Mouse (Mus musculus): ENCODE measurements around the gene Ank2.
"Not testable (repeated sequence)": the region's sequence is repeated elsewhere in the genome, so short reads cannot be mapped to it uniquely, and the experiment has no call there.

Ank2 gene

DNA sequence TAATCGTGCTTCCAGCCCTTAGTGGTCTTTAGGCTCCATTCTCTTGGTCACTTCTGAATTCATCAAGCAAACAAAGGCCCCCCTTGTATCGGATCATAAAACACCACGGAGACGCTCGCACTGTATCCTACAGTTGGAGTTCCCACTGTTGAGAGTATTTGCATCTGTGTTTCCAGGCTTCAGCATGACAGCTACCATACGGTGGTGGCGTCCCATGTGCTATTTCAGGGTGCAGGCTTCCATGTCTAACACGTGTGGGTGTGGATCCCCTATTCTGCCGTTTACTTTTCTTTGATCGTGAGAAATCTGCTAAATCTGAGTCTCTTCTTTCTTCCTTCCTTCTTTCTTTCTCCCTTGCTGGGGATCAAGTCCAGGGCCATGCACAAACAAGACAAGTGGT, 14.0 kb downstream of the Ank2 start:
- no peak for DNase-seq (ENCODE audit: low spot score in 2 of 2)

DNA sequence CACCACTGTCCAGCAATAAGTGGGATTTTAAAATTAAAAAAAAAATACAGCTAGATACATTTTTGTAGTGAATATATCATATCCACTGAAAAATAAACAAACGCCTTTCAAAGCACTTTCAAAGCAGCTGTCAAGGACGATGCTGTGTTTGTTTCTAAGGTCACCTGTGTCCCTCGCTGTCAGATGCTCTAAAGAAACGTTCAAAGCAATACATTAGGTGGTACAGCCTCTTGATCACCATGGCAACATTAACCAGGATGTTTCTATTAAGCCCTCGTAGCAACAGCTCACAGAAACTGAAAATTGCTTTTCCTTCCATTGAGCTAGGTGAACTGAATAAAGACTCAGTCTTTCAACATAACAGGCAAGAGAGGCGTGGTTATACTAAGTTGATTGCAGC, 17.5 kb downstream of the Ank2 start:
- DNase-seq (ENCODE audit: low spot score in 2 of 2), result no peak

DNA sequence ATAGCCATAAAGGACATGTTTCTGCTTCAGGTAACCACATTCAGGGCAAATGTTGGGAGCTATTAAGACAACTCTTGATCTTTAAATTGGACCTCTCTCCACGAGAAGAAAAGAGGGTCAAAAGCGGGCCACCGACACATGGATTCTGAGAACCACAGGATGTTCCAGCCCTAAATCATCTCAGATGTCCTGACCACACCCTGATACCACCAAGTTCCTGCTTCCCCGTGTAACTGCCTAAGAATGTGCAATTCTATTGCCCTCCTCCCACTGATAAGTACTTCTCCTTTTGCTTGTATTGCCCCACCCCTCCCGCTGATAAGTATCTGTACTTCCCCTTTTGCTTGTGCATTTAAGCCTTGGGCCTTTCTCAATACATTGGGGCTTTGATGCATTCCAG, 18.8 kb downstream of the Ank2 start:
- not testable (repeated sequence) for DNase-seq (ENCODE audit: low spot score in 2 of 2)

DNA sequence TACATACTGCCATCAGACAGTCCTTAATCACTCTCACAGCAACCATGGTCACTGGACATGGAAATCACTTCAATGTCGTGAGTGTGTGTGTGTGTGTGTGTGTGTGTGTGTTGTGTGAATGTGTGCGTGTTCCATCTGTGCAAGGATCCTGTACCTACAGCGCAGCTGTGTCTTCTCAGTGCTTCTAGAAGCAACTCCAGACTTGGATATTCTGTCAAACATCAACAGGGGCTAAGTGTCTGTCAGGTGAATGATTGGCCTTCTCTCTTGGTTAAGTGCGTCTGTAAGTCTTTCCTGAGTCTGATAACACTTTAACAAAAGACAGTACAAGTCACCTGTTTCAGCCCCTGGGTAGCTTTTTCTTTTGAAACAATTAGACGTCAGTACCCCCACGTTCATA, 25.0 kb downstream of the Ank2 start:
- DNase-seq (ENCODE audit: low spot score in 2 of 2), result no peak

DNA sequence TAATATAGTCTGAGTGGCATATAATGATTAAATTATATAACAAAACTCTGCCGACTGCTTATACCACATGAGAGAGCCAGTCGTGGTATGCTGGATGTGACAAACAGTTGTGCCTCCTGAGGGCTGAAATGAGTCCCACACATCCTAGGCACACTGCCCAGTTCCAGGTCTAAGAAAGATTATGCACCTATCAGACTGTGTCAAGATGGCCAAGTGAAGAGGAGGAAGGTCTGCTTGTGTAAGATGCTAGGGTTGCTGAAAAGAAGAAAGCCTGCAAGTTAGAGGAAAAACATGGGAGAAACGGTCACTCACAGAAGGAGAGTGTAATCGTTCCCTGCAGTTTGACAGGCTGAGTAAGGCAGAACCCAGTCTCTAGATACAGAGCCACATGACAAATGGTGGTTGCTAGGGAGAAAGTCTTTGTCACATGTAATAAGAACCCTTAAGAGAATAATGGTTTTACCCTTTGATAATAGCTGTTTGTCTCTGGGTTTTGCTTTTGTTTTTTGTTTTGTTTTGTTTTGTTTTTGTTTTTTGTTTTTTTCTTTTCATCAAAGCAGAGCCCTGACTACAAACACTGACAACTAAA, 29.9 kb downstream of the Ank2 start:
- no peak for DNase-seq (ENCODE audit: low spot score in 2 of 2)

DNA sequence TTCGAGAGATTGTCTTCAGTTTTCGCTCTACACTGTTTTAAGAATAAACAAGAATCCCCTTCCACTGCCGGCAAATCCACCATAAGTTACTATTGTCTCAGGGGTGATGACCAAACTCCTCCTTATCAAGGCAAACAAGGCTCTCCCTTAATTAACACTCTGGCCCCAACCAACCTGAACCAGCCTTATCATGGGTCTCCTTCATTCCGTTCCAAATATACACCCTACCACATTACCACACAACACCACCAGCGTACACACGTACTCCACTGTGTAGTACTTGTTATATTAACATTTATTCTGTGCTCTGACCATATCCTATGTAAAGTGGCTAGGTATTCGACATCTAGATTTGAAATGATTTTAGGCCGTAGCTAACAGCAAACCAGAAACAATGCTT, 30.6 kb downstream of the Ank2 start:
- no peak for DNase-seq (ENCODE audit: low spot score in 2 of 2)

DNA sequence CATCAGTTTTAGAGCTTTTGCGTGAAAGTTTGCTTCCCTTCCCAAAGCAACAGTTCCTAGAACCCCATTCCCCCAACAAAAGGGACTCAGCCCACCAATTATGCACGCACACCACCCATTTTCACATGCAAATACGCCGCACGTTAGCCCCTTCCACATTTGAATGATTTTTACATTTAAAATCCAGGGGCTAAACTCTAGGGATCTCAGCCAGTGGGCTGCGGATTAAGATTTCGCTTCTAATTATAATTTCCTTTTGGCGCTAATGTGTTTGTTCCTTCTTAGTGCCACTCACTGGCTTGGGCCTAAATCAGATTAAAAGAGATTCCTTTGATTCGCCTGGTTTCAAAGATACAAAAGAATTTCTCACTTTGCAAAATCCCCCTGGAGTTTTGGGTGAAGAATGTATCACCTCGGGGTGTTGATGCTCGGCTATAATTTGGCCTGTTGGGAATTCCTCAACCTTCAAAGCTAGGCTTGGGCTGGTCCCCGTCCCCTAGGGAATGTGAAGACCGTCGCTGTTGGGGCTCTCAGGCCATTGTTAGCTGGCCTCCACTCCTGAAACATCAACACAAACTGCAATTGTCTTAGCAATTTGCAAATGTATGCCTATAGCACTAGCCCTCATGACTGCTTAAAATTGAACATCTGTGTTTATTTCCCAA, 35.2 kb downstream of the Ank2 start:
- no peak for DNase-seq (ENCODE audit: low spot score in 2 of 2)

DNA sequence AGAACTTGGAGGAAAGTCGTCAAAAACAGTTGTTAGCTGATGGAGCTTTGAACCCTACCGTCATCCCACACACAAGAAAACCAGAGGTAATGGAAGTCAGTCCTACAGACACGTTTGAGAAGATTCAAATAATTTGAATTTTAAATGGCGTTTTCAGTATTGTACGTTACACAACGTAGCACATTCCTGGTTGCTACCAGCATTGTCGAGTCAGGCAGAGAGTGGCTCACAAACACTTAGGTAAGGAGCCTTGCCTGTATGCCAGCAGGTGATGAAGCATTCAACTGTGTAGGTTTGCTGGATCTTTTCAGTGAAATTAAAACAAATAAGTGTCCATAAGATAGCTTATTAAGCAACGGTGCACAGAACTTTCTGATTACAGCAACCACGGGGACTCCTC, 36.0 kb downstream of the Ank2 start:
- no peak for DNase-seq (ENCODE audit: low spot score in 2 of 2)

DNA sequence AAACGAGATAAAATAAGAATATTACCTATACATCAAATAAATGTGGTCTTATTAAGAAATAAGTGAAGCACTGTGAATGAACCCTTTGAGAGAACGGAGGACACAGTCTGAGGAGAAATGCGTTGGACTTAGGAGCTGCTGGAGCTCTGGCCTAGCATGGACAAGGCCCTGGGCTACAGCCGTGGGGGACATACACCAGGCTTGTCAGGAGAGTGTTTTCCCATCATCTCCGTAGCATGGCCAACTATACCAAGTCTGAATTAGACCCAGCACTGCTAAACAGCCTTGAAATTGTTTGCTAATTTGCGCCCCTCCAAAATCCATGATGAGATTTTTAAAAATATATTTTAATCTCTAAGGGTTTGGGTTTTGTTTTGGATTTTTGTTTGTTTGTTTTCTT, 36.7 kb downstream of the Ank2 start:
- DNase-seq (ENCODE audit: low spot score in 2 of 2), result no peak

DNA sequence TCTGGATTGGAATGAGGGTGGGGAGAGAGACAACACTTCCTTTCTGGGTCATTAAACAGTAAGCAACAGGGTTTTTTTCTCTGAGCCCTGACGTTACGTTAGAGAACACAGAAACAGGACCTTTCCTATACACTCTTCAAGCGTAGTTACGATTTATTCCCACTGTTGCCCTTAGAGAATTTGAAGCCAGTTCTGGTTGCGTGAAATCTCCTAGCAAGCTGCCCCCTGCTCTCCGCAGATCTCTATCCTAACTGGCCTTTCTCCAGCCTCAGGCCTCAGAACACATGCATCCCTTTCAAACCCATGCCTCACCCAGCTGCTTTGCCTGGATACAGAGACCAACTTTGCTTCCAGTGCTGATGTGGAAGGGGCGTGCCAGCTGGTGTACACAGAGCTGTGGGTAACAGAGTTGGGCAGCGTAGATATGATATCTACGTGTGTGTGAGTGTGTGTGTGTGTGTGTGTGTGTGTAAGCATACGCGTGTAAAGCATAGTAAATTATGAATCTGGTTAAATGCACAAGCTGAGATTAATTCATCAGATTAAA, 38.2 kb downstream of the Ank2 start:
- DNase-seq (ENCODE audit: low spot score in 2 of 2), result no peak

DNA sequence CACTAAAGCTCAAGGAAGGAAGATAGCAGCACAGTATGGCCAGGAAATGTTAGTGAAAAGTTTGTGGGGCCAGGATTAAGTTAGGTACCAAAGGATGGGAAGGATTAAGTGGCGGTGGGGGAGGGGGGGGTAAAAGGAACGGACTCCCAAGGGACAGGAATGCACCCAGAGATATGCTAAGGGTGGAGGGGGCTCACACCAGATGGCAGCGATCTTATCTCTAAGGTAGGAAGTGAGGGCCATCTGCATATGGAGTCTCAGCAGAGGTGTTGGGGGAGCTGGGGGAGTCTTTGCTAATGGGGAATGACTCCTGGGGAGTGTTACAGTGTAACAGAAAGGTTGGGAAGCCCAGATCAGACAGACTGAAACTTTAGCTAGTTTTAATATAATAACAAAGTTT, 39.3 kb downstream of the Ank2 start:
- no peak for DNase-seq (ENCODE audit: low spot score in 2 of 2)

DNA sequence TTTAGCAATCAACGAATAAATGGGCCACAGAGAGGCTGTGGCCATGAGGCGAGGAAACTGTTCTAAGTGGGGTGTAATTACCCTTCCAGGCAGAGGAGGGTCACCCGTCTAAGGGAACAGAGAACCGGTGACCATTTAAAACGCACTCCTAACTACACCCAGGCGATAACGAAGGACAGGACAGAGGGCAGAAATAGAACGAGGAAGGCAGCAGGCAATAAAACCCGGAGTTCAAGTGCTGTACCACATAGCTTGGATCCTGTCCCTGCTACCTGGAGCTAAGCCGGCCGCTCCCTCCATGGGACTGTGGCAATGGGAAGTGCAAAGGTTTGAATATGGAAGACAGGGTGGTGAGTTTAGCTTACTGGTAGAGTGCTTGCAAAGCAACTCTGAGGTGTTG, 40.2 kb downstream of the Ank2 start:
- DNase-seq (ENCODE audit: low spot score in 2 of 2), result no peak

DNA sequence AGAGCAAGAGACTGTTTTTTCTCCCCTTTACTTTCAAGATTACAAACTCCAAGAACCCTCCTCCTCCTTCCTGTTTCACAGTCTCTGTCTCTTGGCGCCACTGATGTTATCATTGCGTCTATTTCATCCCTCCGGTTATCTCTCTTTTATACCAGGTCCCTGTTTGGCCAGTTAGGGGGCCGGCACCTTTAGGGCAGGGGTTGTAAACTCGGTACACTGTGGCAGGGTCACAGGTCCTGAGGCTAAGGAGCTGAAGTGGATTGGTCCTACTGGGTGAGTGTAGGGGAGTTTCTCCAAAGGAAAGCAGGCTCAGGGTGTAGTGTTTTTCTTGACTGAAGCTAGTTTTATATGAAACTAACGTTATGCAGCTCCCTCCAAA, 40.7 kb downstream of the Ank2 start:
- no peak for DNase-seq (ENCODE audit: low spot score in 2 of 2)

DNA sequence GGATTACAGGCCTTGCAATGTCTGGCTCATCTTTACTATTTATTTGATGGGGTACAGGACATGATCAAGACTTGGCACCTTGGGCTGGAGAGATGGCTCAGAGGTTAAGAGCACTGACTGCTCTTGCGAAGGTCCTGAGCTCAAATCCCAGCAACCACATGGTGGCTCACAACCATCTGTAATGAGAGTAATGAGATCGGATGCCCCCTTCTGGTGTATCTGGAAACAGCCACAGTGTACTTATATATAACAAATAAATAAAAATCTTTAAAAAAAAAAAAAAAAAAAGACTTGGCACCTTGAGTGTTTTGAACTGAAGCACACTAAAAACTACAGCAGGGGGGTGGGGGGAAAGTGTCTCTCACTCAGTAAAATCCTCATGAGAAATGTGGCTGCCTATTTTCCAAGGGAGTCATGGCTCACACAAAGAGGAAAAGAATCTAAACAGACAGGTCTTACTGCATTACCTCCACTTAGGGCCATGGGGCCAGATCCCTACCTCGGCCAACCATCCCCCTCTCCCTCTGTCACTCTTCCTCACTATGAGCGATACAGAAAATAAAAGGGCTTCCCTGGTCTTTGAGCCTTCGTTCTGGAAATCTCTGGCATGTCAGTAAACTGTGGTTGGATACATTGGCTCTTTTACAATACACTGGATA, 41.3 kb downstream of the Ank2 start:
- no peak for DNase-seq (ENCODE audit: low spot score in 2 of 2)

DNA sequence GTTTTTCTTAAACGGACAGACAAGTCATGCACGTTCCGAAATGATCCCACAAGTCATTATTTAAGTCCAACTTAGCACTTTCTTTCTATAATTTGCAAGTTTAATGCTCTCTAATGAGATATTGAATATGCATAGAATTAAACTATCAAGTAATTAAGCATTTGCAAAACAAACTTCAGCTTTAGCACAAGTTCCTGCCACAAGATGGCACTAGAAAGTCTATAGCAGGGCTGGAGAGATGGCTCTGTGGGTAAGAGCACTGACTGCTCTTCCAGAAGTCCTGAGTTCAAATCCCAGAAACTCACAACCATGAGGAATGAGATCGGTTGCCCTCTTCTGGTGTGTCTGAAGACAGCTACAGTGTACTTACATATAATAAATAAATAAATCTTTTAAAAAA, 45.4 kb downstream of the Ank2 start:
- DNase-seq (ENCODE audit: low spot score in 2 of 2), result no peak

DNA sequence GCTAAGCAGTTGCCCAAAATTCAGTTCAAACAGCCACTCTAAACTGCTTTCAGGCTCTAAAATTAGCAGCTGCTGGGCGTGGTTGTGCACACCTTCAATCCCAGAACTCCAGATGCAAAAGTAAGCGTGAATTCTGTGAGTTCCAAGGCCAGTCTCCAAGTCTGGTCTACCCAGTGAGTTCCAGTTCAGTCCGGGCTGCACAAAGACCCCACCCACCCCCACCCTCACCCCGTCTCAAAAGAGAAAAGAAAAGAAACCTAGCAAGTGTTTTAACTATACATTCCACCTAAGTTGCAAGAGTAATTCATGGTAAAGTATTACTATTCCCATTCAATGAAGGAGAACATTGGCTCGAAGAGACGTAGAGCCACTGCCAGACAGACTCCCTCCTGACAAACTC, 45.9 kb downstream of the Ank2 start:
- no peak for DNase-seq (ENCODE audit: low spot score in 2 of 2)

DNA sequence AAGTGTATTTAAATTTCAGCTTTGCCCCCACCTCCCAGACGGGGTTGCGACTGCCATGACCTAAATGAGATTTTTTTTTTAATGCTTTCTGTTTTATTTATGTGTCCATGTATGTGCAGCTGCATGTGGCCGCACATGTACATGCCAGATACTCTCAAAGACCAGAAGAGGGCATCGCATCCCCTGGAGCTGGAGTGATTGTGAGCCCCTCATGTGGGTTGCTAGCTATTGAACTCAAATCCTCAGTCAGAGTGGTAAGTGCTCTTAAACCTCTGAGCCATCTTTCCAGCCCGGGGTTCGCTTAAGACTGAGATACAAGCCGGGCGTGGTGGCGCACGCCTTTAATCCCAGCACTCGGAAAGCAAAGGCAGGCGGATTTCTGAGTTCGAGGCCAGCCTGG, 46.9 kb downstream of the Ank2 start:
- no peak for DNase-seq (ENCODE audit: low spot score in 2 of 2)

DNA sequence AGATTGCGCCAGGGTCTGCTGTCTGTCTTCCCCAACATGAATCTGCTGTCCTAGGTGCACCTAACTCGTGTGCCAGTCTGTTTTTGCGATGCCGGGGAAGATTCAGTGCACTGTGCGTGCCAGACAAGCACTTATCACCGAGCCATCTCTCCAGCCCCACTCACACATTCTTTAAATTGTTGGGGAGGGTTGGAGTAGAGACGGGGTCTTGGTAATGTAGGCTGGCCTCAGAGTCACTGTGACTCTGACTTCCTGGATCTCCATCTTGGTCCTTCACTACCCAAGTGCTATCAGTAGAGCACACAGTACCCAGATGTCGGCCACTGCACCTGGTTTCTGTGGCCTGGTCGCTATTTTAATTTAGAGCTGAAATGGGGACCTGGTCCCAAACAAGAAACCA, 47.4 kb downstream of the Ank2 start:
- DNase-seq (ENCODE audit: low spot score in 2 of 2), result no peak

DNA sequence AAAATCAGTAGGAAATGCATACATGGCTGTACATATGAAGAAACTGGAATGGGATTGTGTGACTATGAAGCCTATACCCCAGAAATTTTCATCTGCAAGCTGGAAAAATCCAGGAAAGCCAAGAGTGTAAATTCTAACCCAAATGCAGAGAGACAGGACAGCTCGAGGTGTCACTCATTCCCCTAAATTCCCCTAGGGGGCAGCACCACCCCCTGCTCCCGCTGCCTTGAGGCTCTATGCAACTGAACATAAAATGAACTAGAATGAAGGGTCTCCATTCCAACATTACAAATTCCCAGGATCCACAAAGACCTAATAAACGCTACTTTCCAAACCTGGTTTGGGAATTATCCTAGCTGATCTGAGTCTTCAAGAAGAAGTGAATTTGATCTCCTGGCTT, 48.1 kb downstream of the Ank2 start:
- DNase-seq (ENCODE audit: low spot score in 2 of 2), result no peak

DNA sequence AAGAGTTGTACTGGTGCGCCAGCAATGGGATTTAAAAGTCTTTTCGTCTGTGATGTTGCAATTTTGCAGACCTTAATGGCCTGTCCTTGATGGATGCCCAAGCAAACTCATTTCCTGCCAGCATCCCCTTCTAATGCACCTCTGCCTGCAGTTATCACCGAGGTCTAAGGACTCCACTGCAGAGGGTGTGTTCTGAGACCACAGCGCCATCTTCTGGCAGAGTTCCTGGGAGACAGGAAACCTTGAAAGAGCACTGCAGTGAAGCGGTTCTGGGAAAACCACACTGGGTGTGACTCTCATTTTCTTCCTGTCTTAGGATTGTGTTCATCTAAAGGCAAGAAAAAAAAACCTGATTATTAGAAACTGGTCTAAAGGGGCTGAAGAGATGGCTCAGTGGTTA, 53.0 kb downstream of the Ank2 start:
- no peak for DNase-seq (ENCODE audit: low spot score in 2 of 2)

DNA sequence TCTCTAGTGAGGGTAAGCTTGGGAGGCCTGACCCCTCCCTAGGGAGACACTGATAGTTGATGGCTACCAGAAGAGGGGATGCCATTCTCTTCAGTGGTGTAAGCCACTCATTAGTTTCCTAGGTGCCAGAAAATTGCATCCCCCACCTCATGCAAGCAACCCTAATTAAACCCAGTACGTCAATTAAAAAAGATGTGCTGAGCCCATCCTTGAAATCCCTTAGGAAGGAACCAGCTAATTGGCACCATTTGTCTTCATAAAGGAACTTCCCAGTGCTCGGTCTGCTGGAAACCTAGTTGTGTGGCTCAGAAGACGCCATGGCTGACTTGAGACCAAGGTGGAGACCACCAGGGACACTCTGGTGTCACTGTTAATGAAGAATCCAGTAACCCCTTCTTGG, 65.9 kb downstream of the Ank2 start:
- DNase-seq (ENCODE audit: low spot score in 2 of 2), result no peak

DNA sequence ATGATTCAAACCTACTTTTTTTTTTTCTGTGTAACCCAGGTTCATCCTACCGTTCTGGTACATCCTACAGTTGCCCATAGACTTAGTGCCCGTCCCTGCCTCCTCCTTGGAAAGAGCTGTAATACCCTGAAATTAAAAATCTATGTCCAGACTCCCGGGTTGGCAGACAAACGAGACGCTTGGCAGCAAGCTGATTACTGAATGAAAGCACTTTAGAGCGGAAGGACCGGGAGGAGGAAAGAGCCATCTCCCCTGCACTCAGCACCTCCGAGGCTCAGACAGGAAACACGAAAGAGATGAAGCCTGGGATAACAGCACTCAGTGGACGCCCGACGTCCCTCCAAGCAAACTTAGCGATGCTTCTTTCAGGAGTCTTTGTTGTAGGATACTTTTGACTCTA, 69.3 kb downstream of the Ank2 start:
- no peak for DNase-seq (ENCODE audit: low spot score in 2 of 2)

DNA sequence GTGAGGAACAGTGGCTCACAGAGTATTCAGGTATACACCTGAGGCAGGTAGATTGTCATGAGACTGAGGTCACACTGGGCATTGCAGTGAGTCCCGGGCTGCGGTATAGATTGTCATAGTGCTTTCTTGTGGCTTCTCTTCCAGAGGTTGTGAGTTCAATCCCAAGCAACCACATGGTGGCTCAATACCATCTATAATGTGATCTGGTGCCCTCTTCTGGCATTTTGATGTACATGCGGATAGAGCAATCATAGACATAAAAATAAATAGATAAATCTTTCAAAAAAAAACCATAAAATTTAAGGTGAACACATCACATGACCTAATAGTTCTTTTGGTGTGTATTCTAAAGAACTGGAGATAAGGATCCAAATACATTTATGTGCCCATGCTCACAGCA, 70.6 kb downstream of the Ank2 start:
- no peak for DNase-seq (ENCODE audit: low spot score in 2 of 2)

Data from spleen, postnatal 36 days (tissue).